Mouse (Mus musculus) forebrain, embryonic 10.5 days (tissue): ENCODE results near the gene Bcas3. TPM values are rescaled to one million over a fixed set of nuclear protein-coding genes. Genes with fewer than 3 reads are reported as not detected.

Source experiments
- DNase-seq: peaks from one replicate; pipeline ENCODE4 v3.0.0-alpha.2; 2017; ENCODE audit warnings: low spot score; ENCODE audit errors: extremely low spot score
- H3K27ac ChIP-seq: fragments of 300-500 bp; sonication (generic); 2 replicates; pipeline ENCODE4 v1.5.1; 2016; ENCODE audit warnings: mild to moderate bottlenecking
- H3K27me3 ChIP-seq: fragments of 300-500 bp; sonication (generic); 2 replicates; pipeline ENCODE4 v1.6.1; 2016; ENCODE audit warnings: mild to moderate bottlenecking; ENCODE audit not compliant: poor library complexity, severe bottlenecking
- H3K36me3 ChIP-seq: fragments of 300-500 bp; sonication (generic); replicated peaks from 2 replicates; pipeline ENCODE4 v1.6.1; 2016; ENCODE audit warnings: mild to moderate bottlenecking, moderate library complexity
- H3K4me1 ChIP-seq: fragments of 300-500 bp; sonication (generic); 2 replicates; pipeline ENCODE4 v1.6.1; 2016
- H3K4me3 ChIP-seq: fragments of 300-500 bp; sonication (generic); 2 replicates; pipeline ENCODE4 v1.5.1; 2016; ENCODE audit warnings: mild to moderate bottlenecking, moderate library complexity
- H3K9me3 ChIP-seq: fragments of 300-500 bp; sonication (generic); 2 replicates; pipeline ENCODE4 v1.6.1; 2016; ENCODE audit warnings: mild to moderate bottlenecking, moderate library complexity
- WGBS: fragments of 180-500 bp; shearing (Covaris S2); methylation state at CpG from one replicate; pipeline ENCODE4 v1.1.7; 2016; 5-methylcytosine and 5-hydroxymethylcytosine counted together
- polyA plus RNA-seq: library from polyadenylated mRNA; unstranded; fragments of >200 nt; fragmentation: Nextera tagmentation; extraction: Ambion mirVana; gene quantifications from 2 replicates; pipeline ENCODE4 v1.2.1, GENCODE M21; 2016

The Bcas3 gene
- polyA plus RNA-seq, 1 experiment from 2014 or later, result 19.6 TPM

DNA sequence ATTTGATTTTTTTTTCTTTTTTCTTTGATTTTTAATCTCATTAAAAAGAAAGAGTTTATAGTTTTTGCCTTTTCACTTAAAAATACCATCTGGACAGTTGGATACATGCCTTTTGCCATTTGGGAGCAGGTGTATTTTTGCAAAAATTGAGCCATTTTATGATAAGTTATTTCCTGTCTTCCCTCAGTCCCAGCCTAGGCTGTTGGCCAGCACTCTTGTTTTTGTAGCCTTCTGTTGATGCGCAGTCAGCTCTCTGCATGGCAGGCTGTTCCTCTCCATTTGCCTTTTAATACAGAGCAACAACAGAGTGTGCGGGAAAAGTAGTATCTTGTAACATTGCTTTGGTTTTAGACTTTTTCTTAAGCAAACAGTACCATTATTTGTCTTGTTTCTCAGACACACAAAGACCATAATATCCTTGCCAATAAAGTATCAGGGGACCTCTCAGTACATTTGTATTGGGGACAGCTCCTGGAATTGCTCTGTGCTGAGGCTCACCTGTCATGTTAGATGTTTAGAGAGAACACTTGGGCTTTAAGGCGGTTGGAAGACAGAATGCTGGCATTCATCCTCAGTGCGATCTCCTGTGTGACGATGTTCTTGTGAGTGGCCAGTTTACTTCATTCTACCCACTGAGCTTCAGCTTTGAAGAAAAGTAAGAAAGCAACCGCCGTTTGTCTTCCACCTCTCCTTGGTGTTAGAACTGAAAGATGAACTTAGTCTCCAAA, 23.6 kb upstream of the Bcas3 start:
- peaks cover 2% of the 10 kb centered on the region for H3K4me1 ChIP-seq
- no peak overlapping the region for H3K4me3 ChIP-seq
- H3K27ac ChIP-seq, result no peak overlapping the region
- DNase-seq, result no peak
- peaks cover 84% of the 10 kb centered on the region for H3K36me3 ChIP-seq
- no peaks in the 10 kb centered on the region for H3K9me3 ChIP-seq
- H3K27me3 ChIP-seq, result no peaks in the 10 kb centered on the region
- WGBS, result 93% methylated on average over 7 of the region's 7 CpGs

GRCm38 (mm10) chr11:85334778-85335177, 18.2 kb upstream of the Bcas3 start:
- Histone ChIP-seq H3K9me3 (no peaks in the 10 kb centered on the region), H3K36me3 (peaks cover 99% of the 10 kb centered on the region), H3K4me1 (no peaks in the 10 kb centered on the region), H3K27me3 (no peaks in the 10 kb centered on the region), H3K4me3 (no peak overlapping the region), H3K27ac (no peak overlapping the region)
- 62% methylated on average over 4 of the region's 4 CpGs for WGBS
- peak; percentile 21 for DNase-seq

GRCm38 (mm10) chr11:85339173-85339831, 13.7 kb upstream of the Bcas3 start:
- 97% methylated on average over 6 of the region's 6 CpGs for WGBS
- no peaks in the 10 kb centered on the region for H3K4me1 ChIP-seq
- no peaks in the 10 kb centered on the region for H3K9me3 ChIP-seq
- H3K27me3 ChIP-seq, result no peaks in the 10 kb centered on the region
- H3K4me3 ChIP-seq, result no peak overlapping the region
- no peak for DNase-seq
- H3K27ac ChIP-seq, result no peak overlapping the region
- H3K36me3 ChIP-seq, result peaks cover 97% of the 10 kb centered on the region

DNA sequence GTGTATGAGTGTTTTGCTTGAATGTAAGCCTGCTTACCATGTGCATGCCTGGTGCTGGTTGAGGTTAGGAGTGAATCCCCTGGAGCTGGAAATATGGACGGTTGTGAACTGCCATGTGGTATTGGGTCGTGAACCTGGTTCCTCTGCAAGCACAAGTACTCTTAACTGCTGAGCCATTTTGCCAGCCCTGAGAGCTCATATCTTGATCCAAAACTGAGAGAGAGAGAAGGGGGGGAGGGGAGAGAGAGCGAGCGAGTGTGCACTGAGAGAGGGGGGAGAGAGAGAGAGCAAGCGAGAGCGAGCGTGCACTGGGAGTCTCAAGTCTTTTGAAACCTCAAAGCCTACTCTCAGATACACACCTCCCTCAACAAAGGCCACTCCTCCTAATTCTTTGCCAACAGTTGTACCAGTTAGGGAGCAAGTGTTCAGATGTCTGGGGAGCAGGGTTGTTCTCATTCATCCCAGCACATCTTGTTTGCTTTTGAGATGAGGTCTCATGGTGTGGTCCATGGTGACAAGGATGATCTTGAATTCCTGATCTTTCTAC, 12.8 kb upstream of the Bcas3 start:
- Histone ChIP-seq H3K27me3 (no peaks in the 10 kb centered on the region), H3K4me3 (no peak overlapping the region), H3K36me3 (peaks cover 91% of the 10 kb centered on the region), H3K4me1 (no peaks in the 10 kb centered on the region), H3K9me3 (no peaks in the 10 kb centered on the region), H3K27ac (no peak overlapping the region)
- no peak for DNase-seq
- WGBS, result 86% methylated on average over 7 of the region's 7 CpGs

- Histone ChIP-seq H3K27ac (no peak overlapping the region), H3K4me1 (peaks cover 17% of the 10 kb centered on the region), H3K9me3 (no peaks in the 10 kb centered on the region), H3K4me3 (peak overlapping the region; percentile 81), H3K27me3 (no peaks in the 10 kb centered on the region), H3K36me3 (no peaks in the 10 kb centered on the region)
- no peak for DNase-seq
- 79% methylated on average over 4 of the region's 4 CpGs for WGBS
Measured at GRCm38 (mm10) chr11:85353819-85354218, 852 bp downstream of the Bcas3 start.

- WGBS, result 90% methylated on average over 6 of the region's 6 CpGs
- no peaks in the 10 kb centered on the region for H3K4me1 ChIP-seq
- no peak overlapping the region for H3K27ac ChIP-seq
- H3K36me3 ChIP-seq, result no peaks in the 10 kb centered on the region
- DNase-seq, result no peak
- no peaks in the 10 kb centered on the region for H3K27me3 ChIP-seq
- no peaks in the 10 kb centered on the region for H3K9me3 ChIP-seq
- H3K4me3 ChIP-seq, result no peak overlapping the region
Measured at GRCm38 (mm10) chr11:85359641-85360040, 6.7 kb downstream of the Bcas3 start.

DNA sequence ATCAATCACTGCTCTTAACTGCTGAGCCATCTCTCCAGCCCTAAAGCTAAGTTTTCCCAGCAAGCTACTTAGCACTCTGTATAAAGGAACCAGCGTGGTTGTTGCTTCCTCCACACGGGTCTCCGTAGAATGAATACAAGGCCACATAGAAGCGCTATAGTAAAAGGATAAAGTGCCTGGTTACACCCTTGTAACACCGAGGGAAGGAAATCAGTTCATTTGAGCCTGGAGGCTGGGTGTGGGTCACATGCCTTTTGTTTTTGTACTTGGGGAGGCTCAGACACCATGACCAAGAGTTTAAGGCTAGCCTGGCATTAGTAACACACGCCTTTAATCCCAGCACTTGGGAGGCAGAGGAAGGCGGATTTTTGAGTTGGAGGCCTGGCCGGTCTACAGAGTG, 8.7 kb downstream of the Bcas3 start:
- no peaks in the 10 kb centered on the region for H3K27me3 ChIP-seq
- H3K9me3 ChIP-seq, result no peaks in the 10 kb centered on the region
- no peaks in the 10 kb centered on the region for H3K4me1 ChIP-seq
- H3K27ac ChIP-seq, result no peak overlapping the region
- no peak overlapping the region for H3K4me3 ChIP-seq
- H3K36me3 ChIP-seq, result no peaks in the 10 kb centered on the region
- WGBS, result 85% methylated on average over 8 of the region's 8 CpGs
- DNase-seq, result no peak

DNA sequence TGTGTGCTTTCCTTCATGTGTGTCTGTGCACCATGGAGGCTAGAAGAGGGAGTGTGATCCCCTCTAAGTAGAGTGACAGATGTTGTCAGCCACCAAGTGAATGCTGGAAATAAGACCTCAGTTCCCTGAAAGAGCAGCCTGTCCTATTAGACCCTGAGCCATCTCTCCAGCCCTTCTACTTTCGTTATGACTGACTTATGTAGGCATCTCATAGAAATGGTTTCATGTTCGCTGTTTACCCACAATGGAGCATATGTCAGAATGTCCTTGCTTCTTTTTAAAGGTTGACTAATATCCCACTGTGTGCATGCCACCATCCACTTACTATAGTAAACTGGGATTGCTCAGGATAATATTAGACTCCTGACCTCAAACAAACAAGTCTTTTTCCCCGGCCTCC, 13.2 kb downstream of the Bcas3 start:
- no peak for DNase-seq
- Histone ChIP-seq H3K27me3 (no peaks in the 10 kb centered on the region), H3K4me1 (no peaks in the 10 kb centered on the region), H3K9me3 (no peaks in the 10 kb centered on the region), H3K36me3 (no peaks in the 10 kb centered on the region), H3K27ac (no peak overlapping the region), H3K4me3 (no peak overlapping the region)
- 90% methylated on average over 3 of the region's 3 CpGs for WGBS

DNA sequence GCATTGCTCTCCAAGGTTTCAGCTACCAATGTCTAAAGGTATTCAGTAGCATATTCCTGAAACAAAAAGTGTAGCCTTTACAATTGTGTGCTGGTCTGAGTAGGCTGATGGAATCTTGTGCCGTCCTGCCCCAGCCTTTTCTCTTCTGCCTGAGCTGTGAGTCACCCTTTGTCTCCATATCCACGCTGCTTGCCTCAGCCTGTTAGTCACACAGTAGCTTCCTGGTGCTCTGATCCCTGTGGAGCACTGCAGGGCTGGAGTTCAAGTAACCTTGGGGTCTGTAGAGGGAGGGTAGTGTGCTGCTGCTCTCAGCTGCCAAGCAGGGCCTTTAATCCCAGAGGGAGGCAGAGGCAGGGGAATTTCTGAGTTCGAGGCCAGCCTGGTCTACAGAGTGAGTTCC, 14.9 kb downstream of the Bcas3 start:
- Histone ChIP-seq H3K36me3 (no peaks in the 10 kb centered on the region), H3K4me1 (no peaks in the 10 kb centered on the region), H3K4me3 (no peak overlapping the region), H3K27me3 (no peaks in the 10 kb centered on the region), H3K9me3 (no peaks in the 10 kb centered on the region), H3K27ac (no peak overlapping the region)
- DNase-seq, result no peak
- 79% methylated on average over 3 of the region's 3 CpGs for WGBS

GRCm38 (mm10) chr11:85379091-85379490, 26.1 kb downstream of the Bcas3 start:
- no peak overlapping the region for H3K4me3 ChIP-seq

DNA sequence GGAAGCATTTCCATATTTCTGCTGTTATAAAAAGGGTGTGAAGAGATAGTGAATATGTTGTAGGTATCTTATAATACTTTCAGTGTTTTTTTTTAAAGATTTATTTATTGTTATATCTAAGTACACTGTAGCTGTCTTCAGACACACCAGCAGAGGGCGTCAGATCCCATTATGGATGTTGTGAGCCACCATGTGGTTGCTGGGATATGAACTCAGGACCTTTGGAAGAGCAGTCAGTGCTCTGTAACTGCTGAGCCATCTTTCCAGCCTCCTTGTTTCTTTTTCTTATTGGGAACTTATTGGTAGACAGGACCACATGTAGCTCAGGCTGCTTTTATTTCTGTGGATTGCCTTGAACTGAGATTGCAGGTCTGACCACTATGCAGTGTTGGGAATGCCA, 27.1 kb downstream of the Bcas3 start:
- Histone ChIP-seq H3K4me3 (no peak overlapping the region), H3K9me3 (no peaks in the 10 kb centered on the region), H3K4me1 (no peaks in the 10 kb centered on the region), H3K27ac (no peak overlapping the region), H3K36me3 (no peaks in the 10 kb centered on the region), H3K27me3 (no peaks in the 10 kb centered on the region)
- DNase-seq, result no peak
- WGBS, result 34% methylated on average over 1 of the region's 1 CpGs

More at GRCm38 (mm10) chr11:85379091-85379490, 26.1 kb downstream of the Bcas3 start:
- WGBS, result 89% methylated on average over 3 of the region's 3 CpGs
- Histone ChIP-seq H3K27me3 (no peaks in the 10 kb centered on the region), H3K36me3 (no peaks in the 10 kb centered on the region), H3K9me3 (no peaks in the 10 kb centered on the region), H3K4me1 (no peaks in the 10 kb centered on the region), H3K27ac (no peak overlapping the region)
- DNase-seq, result no peak

- Histone ChIP-seq H3K4me3 (no peak overlapping the region), H3K36me3 (no peaks in the 10 kb centered on the region), H3K27ac (no peak overlapping the region), H3K9me3 (no peaks in the 10 kb centered on the region), H3K4me1 (no peaks in the 10 kb centered on the region), H3K27me3 (no peaks in the 10 kb centered on the region)
- 21% methylated on average over 4 of the region's 4 CpGs for WGBS
- peak; percentile 57 for DNase-seq
Measured at GRCm38 (mm10) chr11:85382055-85382454, 29.1 kb downstream of the Bcas3 start.
